Mouse (Mus musculus) ZHBTc4 (cell line): ENCODE measurements around the gene Hist1h2bm.

ENCODE experiments used
- DNase-seq: peaks from one replicate; pipeline ENCODE4 v3.0.0-alpha.2; 2011; ENCODE audit warnings: low read depth, low spot score

The Hist1h2bm gene

GRCm38 (mm10) chr13:21721757-21722372 lies at the start of gene Hist1h2bm:
Hist1h2bm (plus strand) TSS chr13:21722044.
- DNase-seq: peak; percentile 91

GRCm38 (mm10) chr13:21677305-21677704 lies 44.5 kb upstream of the Hist1h2bm start, which contains the start of gene Olfr1360:
Olfr1360 (minus strand) TSS chr13:21677405.
- DNase-seq: no peak

DNA sequence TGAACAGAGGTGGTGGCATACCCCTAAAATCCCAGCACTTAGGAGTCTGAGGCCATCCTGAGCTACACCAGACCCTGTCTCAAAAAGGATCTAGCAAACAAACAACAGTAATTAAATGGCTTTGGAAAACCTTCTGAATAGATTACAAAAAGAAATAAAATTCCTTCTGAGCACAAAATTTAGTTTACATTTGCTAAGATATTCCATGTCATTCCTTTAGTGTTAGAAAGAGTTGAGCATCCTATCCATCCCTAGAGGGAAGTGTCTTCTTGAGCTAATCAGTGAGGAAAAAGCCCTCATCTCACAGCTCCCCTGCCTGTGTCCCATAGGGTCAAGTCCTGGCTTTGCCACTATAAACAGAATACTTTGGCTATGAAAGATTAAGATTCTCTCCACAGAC lies 24.0 kb upstream of the Hist1h2bm start, which contains the start of gene Olfr1359:
Gene Olfr1359 (plus strand): TSS at position 301 of the 400 bp plus-strand sequence.
- DNase-seq: no peak

DNA sequence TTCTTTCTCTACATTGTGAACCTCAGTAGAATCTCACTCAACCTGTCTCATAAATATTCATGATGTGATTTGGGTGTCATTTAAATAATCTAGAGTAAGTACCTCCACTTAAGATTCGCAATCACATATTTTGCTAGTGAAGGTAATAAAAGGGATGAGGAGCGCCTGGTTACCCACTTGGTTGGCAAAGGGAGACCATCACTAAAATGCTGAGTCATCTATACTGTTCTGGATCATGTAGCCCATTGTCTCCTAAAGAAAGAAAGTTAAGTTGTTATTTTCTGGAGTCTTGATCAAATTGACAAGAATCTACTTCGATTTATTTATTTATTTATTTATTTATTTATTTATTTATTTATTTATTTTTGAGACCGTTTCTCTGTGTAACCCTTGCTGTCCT lies 15.2 kb upstream of the Hist1h2bm start:
- no peak for DNase-seq

- peak; percentile 91 for DNase-seq
Measured at GRCm38 (mm10) chr13:21710031-21710711, 11.7 kb upstream of the Hist1h2bm start.

DNA sequence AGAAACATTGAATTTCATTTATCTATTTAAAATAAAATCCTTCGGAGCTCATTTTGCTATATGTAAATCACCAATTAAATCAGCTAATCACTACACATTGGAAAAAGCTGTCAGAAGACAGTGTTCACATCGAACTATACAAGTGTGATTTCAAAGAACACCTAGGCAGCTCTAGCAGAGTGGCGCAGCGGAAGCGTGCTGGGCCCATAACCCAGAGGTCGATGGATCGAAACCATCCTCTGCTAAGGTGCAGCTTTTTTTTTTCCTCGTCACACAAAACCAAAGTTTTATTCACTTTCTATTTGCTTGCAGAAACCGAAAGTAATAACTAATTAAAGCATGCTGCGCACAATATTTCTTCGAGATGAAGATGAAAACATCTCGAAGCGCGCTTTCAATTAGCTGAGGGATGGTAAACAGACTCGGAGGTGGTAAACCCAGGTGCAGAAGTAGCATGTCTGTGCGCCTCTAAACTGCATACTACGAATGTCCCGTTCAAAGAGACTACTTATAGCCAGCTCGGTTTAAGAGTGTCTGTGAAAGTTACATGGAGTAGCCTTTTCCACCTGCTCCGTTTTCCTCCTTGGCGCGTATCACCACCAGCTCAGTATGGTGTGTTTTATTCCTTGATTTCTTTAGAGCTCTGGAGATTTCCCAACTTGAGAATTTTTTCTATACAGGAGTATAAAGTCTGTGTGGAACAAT lies 10.9 kb upstream of the Hist1h2bm start:
- peak; percentile 74 for DNase-seq

GRCm38 (mm10) chr13:21711698-21712097 lies 10.1 kb upstream of the Hist1h2bm start:
- DNase-seq: no peak

DNA sequence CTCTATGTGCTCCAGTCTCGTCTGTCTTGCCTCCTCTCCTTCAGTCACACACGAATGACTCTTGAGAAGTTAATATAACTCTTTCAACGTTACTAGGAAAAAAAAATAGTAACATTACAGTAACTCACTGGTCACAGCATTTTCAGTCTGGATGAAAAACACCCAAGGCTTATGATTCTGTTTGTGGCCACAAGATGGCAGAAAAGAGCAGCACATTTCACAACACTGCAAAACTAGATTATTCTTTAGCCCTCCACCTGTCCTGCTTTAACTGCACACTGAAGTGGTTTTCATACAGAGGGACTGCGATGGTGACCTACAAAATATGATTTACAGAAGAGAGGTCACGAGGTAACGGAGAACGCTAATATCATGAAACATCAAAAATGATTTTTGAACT lies 7.1 kb upstream of the Hist1h2bm start:
- DNase-seq: peak; percentile 73

DNA sequence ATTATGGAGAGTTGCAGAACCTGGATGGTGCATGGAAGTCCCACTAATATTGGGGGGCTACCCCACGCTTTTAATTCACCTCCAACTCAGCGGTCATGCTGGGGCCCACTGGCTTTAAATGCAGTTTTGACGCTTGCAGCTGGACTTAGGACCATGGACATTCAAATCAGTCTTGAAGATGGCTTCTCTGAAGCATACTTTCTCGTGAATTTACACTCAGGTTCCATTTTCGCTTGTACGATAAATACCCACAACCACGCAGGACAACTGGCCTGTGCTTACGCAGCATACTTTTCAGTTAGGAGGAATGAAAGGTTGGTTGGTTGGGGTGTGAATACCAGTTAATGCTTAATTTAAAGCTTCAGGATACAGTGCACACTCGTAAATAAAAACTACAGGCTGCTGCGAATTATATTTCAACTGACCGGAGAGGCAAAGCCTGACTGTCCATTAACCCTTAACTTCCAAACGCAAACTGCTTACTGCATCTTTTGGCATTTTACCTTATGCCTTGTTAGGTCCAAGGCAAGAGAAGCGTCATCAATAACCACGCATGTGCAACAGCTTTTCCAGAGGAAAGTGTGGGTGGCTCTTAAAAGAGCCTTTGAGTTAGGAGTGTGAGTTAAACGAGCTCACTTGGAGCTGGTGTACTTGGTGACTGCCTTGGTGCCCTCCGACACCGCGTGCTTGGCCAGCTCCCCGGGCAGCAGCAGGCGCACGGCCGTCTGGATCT lies 6.5 kb upstream of the Hist1h2bm start:
- DNase-seq: peak; percentile 52

GRCm38 (mm10) chr13:21715864-21716539 lies 5.8 kb upstream of the Hist1h2bm start, which contains the start of the genes Hist1h2bl and Hist1h2ai:
Hist1h2bl (minus strand) TSS chr13:21716143.
Hist1h2ai (plus strand) TSS chr13:21716422.
- DNase-seq: peak; percentile 95

GRCm38 (mm10) chr13:21716540-21717391 lies 5.1 kb upstream of the Hist1h2bm start:
- peak; percentile 78 for DNase-seq

DNA sequence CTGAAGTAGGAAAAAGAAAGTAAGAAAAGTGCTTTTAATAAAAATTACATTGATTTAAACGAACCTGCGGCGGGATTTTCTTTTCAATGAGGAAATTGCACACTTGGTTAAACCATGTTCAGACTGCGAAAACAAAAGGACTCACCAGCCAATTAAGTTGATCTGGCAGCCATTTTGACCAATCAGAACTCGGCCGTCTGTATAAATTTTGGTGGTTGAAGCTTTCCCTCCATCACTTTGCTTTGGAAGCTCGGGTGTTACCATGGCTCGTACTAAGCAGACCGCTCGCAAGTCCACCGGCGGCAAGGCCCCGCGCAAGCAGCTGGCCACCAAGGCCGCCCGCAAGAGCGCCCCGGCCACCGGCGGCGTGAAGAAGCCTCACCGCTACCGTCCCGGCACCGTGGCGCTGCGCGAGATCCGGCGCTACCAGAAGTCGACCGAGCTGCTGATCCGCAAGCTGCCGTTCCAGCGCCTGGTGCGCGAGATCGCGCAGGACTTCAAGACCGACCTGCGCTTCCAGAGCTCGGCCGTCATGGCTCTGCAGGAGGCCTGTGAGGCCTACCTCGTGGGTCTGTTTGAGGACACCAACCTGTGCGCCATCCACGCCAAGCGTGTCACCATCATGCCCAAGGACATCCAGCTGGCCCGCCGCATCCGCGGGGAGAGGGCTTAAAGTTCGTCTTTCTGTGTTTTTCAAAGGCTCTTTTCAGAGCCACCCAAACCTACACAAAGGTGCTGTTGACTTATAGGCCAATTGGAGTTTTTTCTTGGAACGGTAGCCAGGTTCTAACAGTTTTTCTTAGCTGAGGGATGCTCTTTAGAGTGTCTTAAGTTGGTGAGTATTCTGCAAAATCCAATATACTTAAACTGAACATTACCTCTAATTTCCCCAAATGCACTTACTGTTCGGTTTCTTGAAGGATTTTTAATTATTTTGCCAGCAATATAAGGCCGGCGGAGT lies 4.2 kb upstream of the Hist1h2bm start, which contains the start of gene Hist1h3h:
Gene Hist1h3h (plus strand): TSS at position 263 of the 961 bp plus-strand sequence.
- peak; percentile 92 for DNase-seq

DNA sequence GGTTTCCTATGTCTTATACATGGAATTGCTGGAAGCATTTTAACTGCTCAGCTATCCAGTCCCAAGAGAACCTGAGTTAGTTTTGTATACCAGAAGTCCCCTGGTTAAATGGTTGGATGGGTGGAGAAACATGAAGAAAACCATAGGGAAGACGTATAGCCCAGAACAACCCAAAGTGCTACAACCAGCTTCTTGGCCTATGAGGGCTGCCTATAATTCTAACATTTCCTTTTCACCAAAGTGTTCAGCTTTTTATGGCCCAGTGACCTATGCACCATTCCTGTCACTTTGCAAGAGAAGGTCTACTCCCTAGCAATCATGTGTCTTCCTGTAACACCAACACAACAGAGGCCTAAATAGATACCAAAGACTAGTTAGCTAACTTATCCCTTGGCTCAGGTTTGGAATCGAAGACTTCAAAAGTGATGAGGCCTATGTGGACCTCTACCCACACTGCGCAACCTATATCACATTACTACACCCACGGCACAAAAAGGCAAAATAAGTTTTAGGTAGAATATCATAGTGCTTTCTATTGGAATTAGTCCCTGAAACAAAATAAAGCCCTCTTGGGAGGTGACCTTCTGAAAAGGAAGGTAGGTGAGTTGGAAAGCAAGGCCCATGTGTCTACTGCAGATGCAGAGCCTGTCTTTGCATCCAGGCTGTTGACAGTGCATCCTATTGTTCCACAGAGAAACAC lies 3.3 kb upstream of the Hist1h2bm start:
- peak; percentile 75 for DNase-seq

DNA sequence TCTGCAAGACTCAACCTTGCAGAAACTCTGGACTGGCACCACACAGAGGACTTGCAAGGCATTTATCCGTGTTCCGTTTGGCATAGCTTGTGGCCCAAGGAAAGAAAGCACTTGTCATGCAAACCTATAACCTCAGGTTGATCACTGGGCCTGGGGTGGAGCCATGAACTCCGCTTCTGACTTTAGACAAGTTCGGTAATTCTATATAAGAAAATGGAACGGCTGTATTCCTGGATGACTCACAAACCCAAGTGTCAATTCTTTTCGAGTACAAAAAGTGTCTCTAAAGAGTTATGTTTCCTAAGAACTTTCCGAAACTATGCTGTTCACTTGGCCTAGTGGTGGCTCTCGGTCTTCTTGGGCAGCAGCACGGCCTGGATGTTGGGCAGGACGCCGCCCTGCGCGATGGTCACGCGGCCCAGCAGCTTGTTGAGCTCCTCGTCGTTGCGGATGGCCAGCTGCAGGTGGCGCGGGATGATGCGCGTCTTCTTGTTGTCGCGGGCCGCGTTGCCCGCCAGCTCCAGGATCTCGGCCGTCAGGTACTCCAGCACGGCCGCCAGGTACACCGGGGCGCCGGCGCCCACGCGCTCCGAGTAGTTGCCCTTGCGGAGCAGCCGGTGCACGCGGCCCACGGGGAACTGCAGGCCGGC lies 612 bp upstream of the Hist1h2bm start:
- peak; percentile 70 for DNase-seq

- peak; percentile 44 for DNase-seq
Measured at GRCm38 (mm10) chr13:21722373-21722925, 605 bp downstream of the Hist1h2bm start.

GRCm38 (mm10) chr13:21722993-21723836 lies 1.4 kb downstream of the Hist1h2bm start:
- DNase-seq: peak; percentile 26
